Mouse (Mus musculus) lung, postnatal 0 days (tissue): Measurements from ENCODE around the gene Aasdh. TPM values are rescaled to one million over a fixed set of nuclear protein-coding genes. Genes with fewer than 3 reads are reported as not detected.

Experiments used
- ATAC-seq: fragments of 200-750 bp; cut with Nextera tagmentation; 2 replicates; pipeline ENCODE4 v1.8.0; 2017; ENCODE audit warnings: moderate library complexity
- DNase-seq: peaks from one replicate; pipeline ENCODE4 v3.0.0-alpha.2; 2016; ENCODE audit warnings: low spot score
- H3K27ac ChIP-seq: fragments of 300-500 bp; sonication (generic); 2 replicates; pipeline ENCODE4 v1.5.1; 2014; ENCODE audit warnings: antibody characterized with exemption, mild to moderate bottlenecking, low read length, mixed read lengths
- H3K27me3 ChIP-seq: fragments of 300-500 bp; sonication (generic); replicated peaks from 2 replicates; pipeline ENCODE4 v1.6.1; 2014; ENCODE audit warnings: low read length, mixed read lengths; ENCODE audit not compliant: insufficient read depth
- H3K36me3 ChIP-seq: fragments of 300-500 bp; sonication (generic); 2 replicates; pipeline ENCODE4 v1.6.1; 2014; ENCODE audit warnings: low read length, mixed read lengths; ENCODE audit not compliant: insufficient read depth
- H3K4me1 ChIP-seq: fragments of 300-500 bp; sonication (generic); 2 replicates; pipeline ENCODE4 v1.6.1; 2014; ENCODE audit warnings: antibody characterized with exemption, low read depth, low read length, mixed read lengths; ENCODE audit not compliant: insufficient read depth
- H3K4me2 ChIP-seq: fragments of 300-500 bp; sonication (generic); replicated peaks from 2 replicates; pipeline ENCODE4 v1.6.1; 2014; ENCODE audit warnings: low read depth, mild to moderate bottlenecking, low read length, moderate library complexity, mixed read lengths
- H3K4me3 ChIP-seq: fragments of 300-500 bp; sonication (generic); 2 replicates; pipeline ENCODE4 v1.5.1; 2014; ENCODE audit warnings: low read depth, low read length
- H3K9ac ChIP-seq: fragments of 300-500 bp; sonication (generic); replicated peaks from 2 replicates; pipeline ENCODE4 v1.6.1; 2014; ENCODE audit warnings: low read depth, mild to moderate bottlenecking
- H3K9me3 ChIP-seq: fragments of 300-500 bp; sonication (generic); 2 replicates; pipeline ENCODE4 v1.6.1; 2016; ENCODE audit warnings: low read length, mixed read lengths
- CTCF ChIP-seq: IDR thresholded peaks from 2 replicates; pipeline ENCODE4 v1.5.1; 2016; ENCODE audit warnings: antibody characterized with exemption, mild to moderate bottlenecking
- EP300 ChIP-seq: IDR thresholded peaks from 2 replicates; pipeline ENCODE4 v1.6.1; 2016; ENCODE audit warnings: antibody characterized with exemption, mild to moderate bottlenecking, control low read depth
- WGBS: fragments of 180-500 bp; shearing (Covaris S2); extraction: QIAGEN DNeasy Blood & Tissue Kit; methylation state at CpG from one replicate; pipeline ENCODE4 v1.1.7; 2014; 5-methylcytosine and 5-hydroxymethylcytosine counted together
- polyA plus RNA-seq: library from polyadenylated mRNA; unstranded; fragments of >200 nt; fragmentation: Nextera tagmentation; extraction: Ambion mirVana; gene quantifications from 2 replicates; pipeline ENCODE4 v1.2.1, GENCODE M21; 2015

The Aasdh gene
- 7.2 and 8.0 TPM in 2 replicates for polyA plus RNA-seq

DNA sequence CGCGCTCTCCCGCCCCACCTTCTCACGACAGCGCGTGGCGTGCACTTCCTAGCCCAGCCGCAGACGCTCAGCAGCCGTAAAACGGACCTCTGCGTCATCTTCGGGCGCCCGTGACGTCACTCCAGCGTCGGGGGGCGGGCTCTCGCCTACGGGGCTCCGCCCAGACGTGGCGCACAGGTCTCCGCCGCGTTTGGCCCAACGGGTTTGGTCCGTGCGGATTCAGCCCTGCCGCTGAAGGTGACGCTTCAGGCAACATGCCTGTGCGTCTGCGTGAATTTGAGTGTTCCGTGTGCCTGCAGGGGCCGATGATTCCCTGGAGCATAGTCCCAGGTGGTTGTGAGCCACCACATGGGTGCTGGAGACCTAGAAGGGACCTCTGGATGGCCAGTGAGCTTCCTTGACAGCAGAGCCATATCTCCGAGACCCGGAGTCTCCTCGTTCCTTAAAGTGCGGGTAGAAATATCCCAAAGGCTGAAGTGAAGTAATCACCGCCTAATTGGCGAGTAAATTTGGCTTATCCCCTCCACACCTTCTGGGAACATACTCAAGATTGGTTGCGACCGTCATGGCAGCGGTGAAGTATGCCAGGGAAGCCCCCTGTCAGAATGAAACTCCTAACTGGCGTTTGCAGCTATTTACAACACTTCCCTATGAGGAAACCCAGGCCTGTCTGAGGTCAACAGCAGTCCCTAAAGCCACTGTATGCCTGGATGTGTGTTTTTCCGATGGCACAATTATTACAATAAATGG lies at the start of gene Aasdh:
Gene Aasdh, minus strand, starts transcription at position 110 of the 750 bp plus-strand sequence.
- Histone ChIP-seq H3K4me3 (peak within 1 kb of the TSS; percentile 67), H3K27ac (peak within 1 kb of the TSS; percentile 94), H3K27me3 (no peaks in the 10 kb centered on the region), H3K4me1 (no peaks in the 10 kb centered on the region; the same call in 1 of the 2 replicates), H3K36me3 (no peaks in the 10 kb centered on the region), H3K4me2 (peak within 1 kb of the TSS; percentile 85), H3K9me3 (no peaks in the 10 kb centered on the region), H3K9ac (peak within 1 kb of the TSS; percentile 92)
- TF ChIP-seq CTCF (peak; percentile 46), EP300 (0 out of 2 replicates have a peak, but pooled peaks have one; percentile 3)
- DNase-seq: peak; percentile 95
- ATAC-seq: peak; percentile 99
- WGBS: under 1% methylated on average over 47 of the region's 47 CpGs

DNA sequence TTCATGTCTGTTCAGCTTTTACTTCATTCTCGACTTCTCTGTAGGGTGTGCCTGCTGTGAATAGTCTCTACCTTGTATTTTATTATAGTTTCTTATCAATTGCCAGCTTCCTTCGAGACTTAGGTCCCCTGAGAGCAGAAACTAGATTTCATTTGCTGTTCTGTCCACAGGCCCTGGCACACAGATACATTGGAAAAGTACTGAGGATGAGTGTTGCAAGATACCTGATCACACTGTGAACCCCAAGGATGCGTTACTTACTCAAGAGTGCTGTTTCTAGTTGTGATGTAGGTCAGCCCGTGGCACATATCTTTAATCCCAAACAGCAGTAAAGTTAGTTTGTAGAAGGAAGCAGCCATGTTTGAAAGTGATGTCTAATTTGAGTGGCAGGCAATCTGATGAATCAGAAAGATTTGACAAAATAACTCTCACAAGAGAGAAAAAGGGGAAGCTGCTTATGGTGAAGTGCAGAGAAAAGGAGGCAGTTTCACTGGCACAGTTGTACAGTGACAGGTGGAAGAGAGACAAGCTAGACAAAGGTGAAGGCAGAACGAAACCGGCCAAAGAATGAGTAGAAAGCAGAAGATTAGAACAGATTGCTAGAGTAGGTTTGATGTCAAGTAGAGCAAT lies 49.1 kb upstream of the Aasdh start:
- 80% methylated on average over 6 of the region's 6 CpGs for WGBS
- H3K9me3 ChIP-seq: no peaks in the 10 kb centered on the region
- DNase-seq (no peak), ATAC-seq (no peak)
- H3K36me3 ChIP-seq: peaks cover 11% of the 10 kb centered on the region; the same call in 1 of the 2 replicates
- H3K27ac ChIP-seq: 0 out of 2 replicates have a peak overlapping the region, but pooled peaks have one; percentile 62
- H3K4me2 ChIP-seq: no peak overlapping the region
- no peak overlapping the region for H3K9ac ChIP-seq
- H3K4me1 ChIP-seq: peaks cover 13% of the 10 kb centered on the region; the same call in 1 of the 2 replicates
- TF ChIP-seq CTCF (no peak), EP300 (no peak)
- H3K4me3 ChIP-seq: no peak overlapping the region
- H3K27me3 ChIP-seq: no peaks in the 10 kb centered on the region

DNA sequence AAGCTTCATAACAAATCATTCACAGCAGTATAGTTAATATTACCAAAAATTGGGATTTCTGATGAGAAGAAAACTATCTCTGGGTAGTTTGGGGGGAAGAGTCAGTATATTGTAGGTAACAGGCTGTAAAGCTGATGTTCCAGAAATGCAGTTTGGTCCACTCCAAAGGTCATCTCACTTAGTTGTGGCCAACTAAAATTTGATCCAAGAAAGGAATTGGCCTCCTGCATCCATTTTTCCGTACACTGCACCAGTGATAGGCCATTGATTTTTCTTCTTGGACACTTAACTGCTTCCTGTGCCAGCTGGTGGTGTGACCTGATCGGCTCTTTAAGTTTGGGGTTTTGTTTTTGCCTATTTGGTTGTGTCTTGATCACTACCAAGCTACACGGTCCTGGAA lies 48.5 kb upstream of the Aasdh start:
- no peak overlapping the region for H3K4me2 ChIP-seq

DNA sequence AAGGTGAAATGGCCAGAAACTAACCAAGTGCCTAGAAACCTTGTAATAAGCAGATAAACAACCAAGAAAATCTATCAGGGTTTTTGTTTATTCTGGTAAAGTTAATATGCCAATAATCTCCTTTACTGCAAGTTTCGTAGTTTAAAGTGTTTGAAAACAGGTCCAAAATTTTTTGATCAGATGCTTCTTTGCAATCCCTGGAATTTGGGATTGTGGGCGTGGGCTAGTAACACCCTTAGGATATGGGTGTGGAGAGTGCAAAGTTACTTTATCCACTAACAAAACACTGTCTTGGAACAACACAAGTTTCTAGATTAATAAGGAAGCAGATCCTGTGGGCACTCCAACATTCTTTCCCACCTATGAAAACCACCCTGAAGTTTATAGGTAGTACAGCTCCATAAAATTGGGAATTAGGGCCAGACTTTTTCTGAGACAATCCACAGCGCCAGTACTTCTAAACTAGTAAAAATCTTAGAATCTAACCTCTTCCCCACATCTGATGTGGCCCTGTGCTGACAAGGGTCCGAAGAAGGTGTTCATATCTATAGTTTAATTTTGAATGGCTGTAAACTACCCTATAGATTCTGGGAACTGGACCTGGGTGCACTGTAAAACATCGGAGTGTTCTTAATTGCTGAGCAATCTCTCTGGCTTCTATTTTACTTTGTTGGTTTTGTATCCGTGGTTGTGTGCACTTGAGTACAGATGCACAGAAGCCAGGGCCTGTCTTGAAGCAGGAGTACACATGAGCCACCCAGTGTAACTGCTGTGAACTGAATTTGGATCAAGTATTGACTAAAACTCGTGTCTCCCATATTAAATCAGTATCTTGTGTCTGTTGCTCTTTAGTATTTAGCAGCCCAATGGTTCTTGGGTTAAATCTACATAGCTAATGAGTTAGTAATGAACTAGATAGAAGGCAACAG lies 47.1 kb upstream of the Aasdh start:
- Histone ChIP-seq H3K9me3 (no peaks in the 10 kb centered on the region), H3K4me3 (peak overlapping the region; percentile 79), H3K9ac (peak overlapping the region; percentile 78), H3K36me3 (peaks cover 5% of the 10 kb centered on the region; the same call in 1 of the 2 replicates), H3K27me3 (no peaks in the 10 kb centered on the region), H3K4me1 (peaks cover 13% of the 10 kb centered on the region; the same call in 1 of the 2 replicates), H3K4me2 (peak overlapping the region; percentile 76), H3K27ac (peak overlapping the region; percentile 91)
- 9% methylated on average over 7 of the region's 7 CpGs for WGBS
- ATAC-seq: no peak
- no peak for DNase-seq
- TF ChIP-seq EP300: peak; percentile 7; the same call in 1 of the 2 replicates
- TF ChIP-seq CTCF: no peak

More for the DNA sequence above, 48.5 kb upstream of the Aasdh start:
- Histone ChIP-seq H3K27ac (no peak overlapping the region), H3K36me3 (peaks cover 11% of the 10 kb centered on the region; the same call in 1 of the 2 replicates), H3K27me3 (no peaks in the 10 kb centered on the region), H3K4me1 (peaks cover 13% of the 10 kb centered on the region; the same call in 1 of the 2 replicates), H3K9ac (no peak overlapping the region), H3K9me3 (no peaks in the 10 kb centered on the region), H3K4me3 (no peak overlapping the region)
- DNase-seq (no peak), ATAC-seq (no peak)
- TF ChIP-seq EP300 (no peak), CTCF (no peak)
- WGBS: 67% methylated on average over 3 of the region's 3 CpGs

DNA sequence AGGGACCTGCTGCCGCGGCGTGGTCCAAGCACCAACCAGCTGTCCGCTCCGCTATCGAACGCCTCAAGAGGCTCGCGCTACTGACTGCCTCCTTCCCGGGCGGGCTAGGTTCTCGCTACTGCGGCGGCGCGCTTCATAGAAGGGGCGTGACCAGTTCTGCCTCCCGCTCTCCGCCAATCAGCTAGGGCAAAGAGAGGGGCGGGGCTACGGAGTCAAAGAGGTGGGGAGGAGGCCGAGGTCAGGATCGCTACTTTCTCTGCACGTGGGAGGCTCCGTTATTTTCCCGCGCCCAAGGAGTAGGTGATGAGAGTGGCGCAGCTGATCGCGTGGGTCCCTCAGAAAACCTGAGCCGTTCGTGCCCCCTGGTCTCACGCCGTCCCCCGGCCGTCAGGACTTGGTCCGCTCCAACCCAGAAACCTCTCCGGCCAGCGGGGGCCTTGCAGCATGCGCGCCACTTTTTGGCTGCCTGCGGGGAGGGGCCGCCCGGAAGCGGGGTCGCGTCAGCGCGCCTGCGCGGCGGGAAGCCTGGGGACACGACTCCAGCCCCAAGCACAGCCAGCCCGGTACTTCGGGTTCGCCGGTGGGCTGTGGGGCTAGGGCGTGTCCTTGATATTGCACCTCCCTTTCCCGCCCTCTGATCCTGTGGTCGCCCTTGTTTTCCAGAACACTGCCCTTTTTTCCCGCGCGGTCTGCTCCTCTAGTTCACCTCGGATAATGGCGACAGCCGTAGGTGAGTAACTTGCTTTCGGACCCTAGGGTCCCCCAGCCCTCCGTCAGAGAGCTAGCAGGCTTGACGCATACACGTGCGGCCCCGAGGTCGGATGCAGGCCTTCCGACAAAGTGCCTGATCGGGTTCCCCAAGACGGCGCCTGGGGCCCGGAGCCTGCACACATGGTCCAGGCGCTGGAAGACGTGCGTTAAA lies 46.1 kb upstream of the Aasdh start, which contains the start of the genes Paics and Ppat:
Gene Paics, plus strand, starts transcription at position 202 of the 922 bp plus-strand sequence.
Gene Ppat, minus strand, starts transcription at position 473 of the 922 bp plus-strand sequence.
- no peaks in the 10 kb centered on the region for H3K36me3 ChIP-seq
- H3K9me3 ChIP-seq: no peaks in the 10 kb centered on the region
- peak; percentile 100 for DNase-seq
- peak; percentile 25 for TF ChIP-seq CTCF
- TF ChIP-seq EP300: peak; percentile 48; the same call in 1 of the 2 replicates
- peak within 1 kb of the TSS; percentile 91 for H3K27ac ChIP-seq
- under 1% methylated on average over 65 of the region's 81 CpGs for WGBS
- ATAC-seq: peak; percentile 97
- peak within 1 kb of the TSS; percentile 79 for H3K4me3 ChIP-seq
- H3K27me3 ChIP-seq: no peaks in the 10 kb centered on the region
- peak within 1 kb of the TSS; percentile 78 for H3K9ac ChIP-seq
- H3K4me2 ChIP-seq: peak within 1 kb of the TSS; percentile 76
- peaks cover 13% of the 10 kb centered on the region; the same call in 1 of the 2 replicates for H3K4me1 ChIP-seq
